18 mouse cellular contexts compared by ENCODE assay signal in genomic region chr6:95999441-95999840, GRCm38 (mm10).
"Had no signal": no experiment of that assay in that cellular context is flagged by ENCODE, and none has a peak within 500 bp of the region (broad histone marks: within the 10 kb centered on the region; RNA-seq: fewer than 3 reads in every experiment).

No protein-coding gene starts in this region.

- H3K4me3 ChIP-seq: limb, embryonic 12.5 days; limb, embryonic 15.5 days; liver, embryonic 12.5 days; liver, embryonic 15.5 days; lung, embryonic 15.5 days; megakaryocyte, embryonic 14.5 days; neural tube, embryonic 12.5 days had no signal

- H3K36me3 ChIP-seq: limb, embryonic 12.5 days; limb, embryonic 15.5 days; liver, embryonic 12.5 days; liver, embryonic 15.5 days; lung, embryonic 15.5 days; neural tube, embryonic 12.5 days had no signal

- H3K27ac ChIP-seq: limb, embryonic 12.5 days; limb, embryonic 15.5 days; liver, embryonic 12.5 days; liver, embryonic 15.5 days; lung, embryonic 15.5 days; neural tube, embryonic 12.5 days had no signal

- H3K27me3 ChIP-seq: limb, embryonic 12.5 days; limb, embryonic 15.5 days; liver, embryonic 12.5 days; liver, embryonic 15.5 days; lung, embryonic 15.5 days; megakaryocyte, embryonic 14.5 days; neural tube, embryonic 12.5 days had no signal

- DNase-seq: kidney, adult 18-20 months; kidney, adult 9 months; kidney, postnatal 36 days; left cerebral cortex, postnatal 4 days; lung, adult 18-20 months; lung, postnatal 36 days; thymus, adult 18-20 months; thymus, postnatal 36 days had no signal

- ATAC-seq: inflammation-experienced regulatory T-cells, adult 6 months; intestine, embryonic 16.5 days; liver, embryonic 12.5 days had no signal

- H3K9ac ChIP-seq: limb, embryonic 12.5 days; limb, embryonic 15.5 days; liver, embryonic 12.5 days; liver, embryonic 15.5 days; lung, embryonic 15.5 days; neural tube, embryonic 12.5 days had no signal

- H3K9me3 ChIP-seq: limb, embryonic 12.5 days; limb, embryonic 15.5 days; liver, embryonic 12.5 days; liver, embryonic 15.5 days; lung, embryonic 15.5 days; neural tube, embryonic 12.5 days had no signal

- H3K4me2 ChIP-seq: limb, embryonic 12.5 days; limb, embryonic 15.5 days; liver, embryonic 12.5 days; liver, embryonic 15.5 days; lung, embryonic 15.5 days; midbrain, embryonic 11.5 days; neural tube, embryonic 12.5 days had no signal

- H3K4me1 ChIP-seq: limb, embryonic 12.5 days; limb, embryonic 15.5 days; liver, embryonic 12.5 days; liver, embryonic 15.5 days; megakaryocyte, embryonic 14.5 days; neural tube, embryonic 12.5 days had no signal
